Mouse (Mus musculus): ENCODE data around the gene Mrpl43. TPM values are rescaled to one million over a fixed set of nuclear protein-coding genes. Genes with fewer than 3 reads are reported as not detected.

Gene Mrpl43
- polyA plus RNA-seq, 1 experiment from 2014 or later, result 71.9 TPM

DNA sequence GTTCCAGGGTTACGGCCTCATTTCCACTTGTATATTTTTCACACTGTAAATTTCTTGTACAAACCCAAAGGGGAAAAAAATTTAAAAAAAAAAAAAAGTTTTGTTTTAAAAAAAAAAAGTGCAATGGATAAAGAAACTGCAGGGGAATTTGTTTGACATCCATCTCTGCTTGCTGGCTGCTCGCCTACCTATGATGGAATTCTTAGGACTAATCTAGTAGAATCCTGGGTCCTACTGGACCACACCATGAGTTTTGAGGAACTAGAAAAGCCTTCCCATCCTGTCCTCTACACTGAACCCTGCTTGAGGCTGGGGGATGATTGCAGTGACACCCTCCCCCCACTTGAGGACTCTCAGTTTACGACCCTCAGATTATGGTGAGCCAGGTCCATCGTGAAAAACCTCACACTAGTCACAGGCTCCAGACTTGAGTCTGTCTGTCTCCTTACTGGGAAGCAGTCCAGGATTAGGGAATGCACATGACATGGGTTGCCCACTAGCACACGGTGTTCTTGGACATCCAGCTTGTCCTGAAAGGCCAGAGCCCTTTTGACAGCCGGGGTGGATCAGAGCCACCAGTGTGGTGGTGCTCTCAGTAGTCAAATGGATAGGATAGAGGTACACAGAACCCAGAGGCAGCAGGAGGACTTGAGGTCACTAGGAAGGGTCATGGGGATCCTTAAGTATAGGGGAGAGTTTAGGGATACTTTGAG is 20.9 kb upstream of the Mrpl43 start:
- Histone ChIP-seq H3K9me3 (replicated peaks) (no peaks in the 10 kb centered on the region), H3K4me3 (replicated peaks) (no peak overlapping the region), H3K27me3 (no peaks in the 10 kb centered on the region), H3K4me1 (peaks cover 56% of the 10 kb centered on the region), H3K4me2 (no peak overlapping the region), H3K9ac (no peak overlapping the region), H3K27ac (no peak overlapping the region), H3K36me3 (peaks cover 69% of the 10 kb centered on the region)
- 69% methylated on average over 6 of the region's 6 CpGs for WGBS
- ATAC-seq (replicated peaks; ENCODE audit: low FRiP score), result no peak

DNA sequence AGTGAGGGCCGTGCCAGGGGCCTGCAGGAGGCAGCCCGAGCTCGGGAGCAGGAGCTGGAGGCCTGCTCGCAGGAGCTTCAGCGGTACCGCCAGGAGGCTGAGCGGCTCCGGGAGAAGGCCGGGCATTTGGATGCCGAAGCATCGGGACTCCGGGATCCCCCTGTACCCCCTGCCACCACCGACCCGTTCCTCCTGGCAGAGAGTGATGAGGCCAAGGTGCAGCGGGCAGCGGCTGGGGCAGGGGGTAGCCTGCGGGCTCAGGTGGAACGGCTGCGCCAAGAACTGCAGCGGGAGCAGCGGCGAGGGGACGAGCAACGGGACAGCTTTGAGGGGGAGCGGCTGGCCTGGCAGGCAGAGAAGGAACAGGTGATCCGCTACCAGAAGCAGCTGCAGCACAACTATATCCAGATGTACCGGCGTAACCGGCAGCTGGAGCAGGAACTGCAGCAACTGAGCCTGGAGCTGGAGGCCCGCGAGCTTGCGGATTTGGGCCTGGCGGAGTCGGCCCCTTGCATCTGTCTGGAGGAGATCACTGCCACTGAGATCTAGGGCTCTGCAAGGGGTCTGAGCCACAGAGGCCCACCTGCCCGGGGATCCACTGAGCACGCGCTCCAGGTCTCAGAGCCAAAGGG is 19.8 kb upstream of the Mrpl43 start:
- no peak overlapping the region for H3K9ac ChIP-seq
- 91% methylated on average over 37 of the region's 37 CpGs for WGBS
- H3K4me1 ChIP-seq, result peaks cover 55% of the 10 kb centered on the region
- no peak for ATAC-seq (replicated peaks; ENCODE audit: low FRiP score)
- H3K9me3 ChIP-seq (replicated peaks), result no peaks in the 10 kb centered on the region
- no peaks in the 10 kb centered on the region for H3K27me3 ChIP-seq
- no peak overlapping the region for H3K27ac ChIP-seq
- H3K4me2 ChIP-seq, result no peak overlapping the region
- H3K36me3 ChIP-seq, result peaks cover 80% of the 10 kb centered on the region
- H3K4me3 ChIP-seq (replicated peaks), result no peak overlapping the region

DNA sequence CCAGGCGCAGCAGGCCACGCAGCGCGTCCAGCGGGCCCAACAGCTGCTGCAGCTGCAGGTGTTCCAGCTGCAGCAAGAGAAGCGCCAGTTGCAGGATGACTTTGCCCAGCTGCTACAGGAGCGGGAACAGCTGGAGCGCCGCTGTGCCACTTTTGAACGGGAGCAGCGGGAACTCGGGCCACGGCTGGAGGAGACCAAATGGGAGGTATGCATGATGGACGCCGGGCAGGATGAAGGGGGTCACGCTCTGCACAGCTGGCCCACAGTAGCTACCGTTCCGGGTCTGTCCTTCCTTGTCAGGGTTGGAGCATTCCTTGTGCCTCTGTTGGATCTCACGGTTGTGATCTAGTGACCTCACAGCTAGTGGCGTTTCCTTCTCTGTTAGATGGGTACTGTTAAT is 18.5 kb upstream of the Mrpl43 start:
- Histone ChIP-seq H3K27ac (no peak overlapping the region), H3K9ac (no peak overlapping the region), H3K36me3 (peaks cover 84% of the 10 kb centered on the region), H3K4me3 (replicated peaks) (no peak overlapping the region), H3K9me3 (replicated peaks) (no peaks in the 10 kb centered on the region), H3K4me2 (no peak overlapping the region), H3K27me3 (no peaks in the 10 kb centered on the region), H3K4me1 (peaks cover 57% of the 10 kb centered on the region)
- no peak for ATAC-seq (replicated peaks; ENCODE audit: low FRiP score)
- WGBS, result 75% methylated on average over 20 of the region's 20 CpGs

DNA sequence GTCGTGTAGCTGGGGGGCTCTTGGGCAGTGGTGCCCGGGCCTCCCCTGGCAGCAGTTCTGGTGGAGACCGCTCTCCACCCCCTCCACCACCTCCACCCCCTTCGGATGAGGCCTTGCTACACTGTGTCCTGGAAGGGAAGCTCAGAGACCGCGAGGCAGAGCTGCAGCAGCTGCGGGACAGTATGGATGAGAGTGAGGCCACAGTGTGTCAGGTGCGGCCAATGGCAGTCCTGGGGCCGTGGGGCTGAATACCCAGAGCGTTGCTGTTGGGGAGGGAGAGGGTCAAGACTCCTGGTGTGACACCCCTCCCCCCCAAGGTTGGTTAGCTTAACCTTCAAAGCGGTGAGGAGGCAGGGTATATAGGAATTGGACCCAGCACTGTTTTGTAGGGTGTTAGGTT is 17.8 kb upstream of the Mrpl43 start:
- H3K4me1 ChIP-seq, result peaks cover 61% of the 10 kb centered on the region
- H3K27ac ChIP-seq, result no peak overlapping the region
- peak; percentile 29; the same call in 1 of the 2 replicates for ATAC-seq (replicated peaks; ENCODE audit: low FRiP score)
- peaks cover 80% of the 10 kb centered on the region for H3K36me3 ChIP-seq
- no peaks in the 10 kb centered on the region for H3K27me3 ChIP-seq
- no peaks in the 10 kb centered on the region for H3K9me3 ChIP-seq (replicated peaks)
- no peak overlapping the region for H3K9ac ChIP-seq
- 72% methylated on average over 11 of the region's 11 CpGs for WGBS
- no peak overlapping the region for H3K4me3 ChIP-seq (replicated peaks)
- H3K4me2 ChIP-seq, result no peak overlapping the region

- H3K4me2 ChIP-seq, result peak overlapping the region; percentile 95; the same call in 1 of the 2 replicates
- no peak overlapping the region for H3K27ac ChIP-seq
- peaks cover 54% of the 10 kb centered on the region for H3K36me3 ChIP-seq
- 89% methylated on average over 15 of the region's 15 CpGs for WGBS
- H3K27me3 ChIP-seq, result no peaks in the 10 kb centered on the region
- H3K9me3 ChIP-seq (replicated peaks), result no peaks in the 10 kb centered on the region
- no peak for ATAC-seq (replicated peaks; ENCODE audit: low FRiP score)
- no peak overlapping the region for H3K9ac ChIP-seq
- no peak overlapping the region for H3K4me3 ChIP-seq (replicated peaks)
- peaks cover 61% of the 10 kb centered on the region for H3K4me1 ChIP-seq
Observed at GRCm38 (mm10) chr19:45021362-45021761, 15.1 kb upstream of the Mrpl43 start.

DNA sequence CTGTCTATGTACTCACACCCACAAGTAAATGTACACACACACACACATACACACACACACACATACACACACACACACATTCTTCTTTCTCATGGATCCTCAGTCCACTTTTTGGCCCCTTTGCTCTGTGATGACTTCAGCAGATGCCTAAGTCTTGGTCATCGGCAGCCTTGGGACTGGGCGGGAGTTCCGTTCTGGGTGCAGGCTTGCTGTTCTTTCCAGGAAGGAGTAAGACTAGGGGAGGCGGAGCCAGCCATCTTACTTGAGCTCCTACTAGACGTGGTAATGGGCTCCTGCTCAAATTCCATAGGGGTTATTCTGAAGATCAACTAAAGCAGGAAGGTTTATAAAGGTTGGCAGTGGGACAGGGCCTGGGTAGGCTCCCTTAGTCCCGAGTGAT is 14.1 kb upstream of the Mrpl43 start:
- no peak for ATAC-seq (replicated peaks; ENCODE audit: low FRiP score)
- Histone ChIP-seq H3K36me3 (peaks cover 43% of the 10 kb centered on the region), H3K27ac (no peak overlapping the region), H3K4me1 (peaks cover 71% of the 10 kb centered on the region), H3K27me3 (no peaks in the 10 kb centered on the region), H3K4me2 (peak overlapping the region; percentile 95), H3K4me3 (replicated peaks) (peak overlapping the region; percentile 8; the same call in 1 of the 2 replicates), H3K9ac (no peak overlapping the region), H3K9me3 (replicated peaks) (no peaks in the 10 kb centered on the region)
- WGBS, result 50% methylated on average over 6 of the region's 6 CpGs

DNA sequence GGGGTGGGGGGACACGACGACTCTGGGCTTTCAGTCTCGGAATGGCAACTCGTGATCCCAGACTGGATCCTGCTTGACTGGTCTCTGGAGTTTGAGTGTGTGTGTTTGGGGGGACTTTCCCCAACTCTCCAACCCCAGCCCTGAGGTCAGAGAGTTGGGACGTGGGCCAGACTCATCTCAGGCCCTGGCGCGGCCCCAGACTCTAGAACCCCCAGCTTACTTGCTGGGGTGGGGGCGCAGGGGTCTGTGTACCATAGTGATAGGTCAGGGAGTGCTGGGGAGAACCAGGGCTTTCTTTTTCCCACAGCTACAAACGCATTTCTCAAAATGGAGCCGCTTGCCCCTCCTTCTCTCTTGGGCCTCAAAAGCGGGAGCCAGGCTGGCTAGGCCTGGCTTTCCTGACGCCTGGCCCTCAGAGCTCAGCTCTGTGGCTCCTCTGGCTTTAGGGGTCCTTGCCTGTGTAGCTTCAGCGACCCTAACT is 12.1 kb upstream of the Mrpl43 start:
- H3K4me3 ChIP-seq (replicated peaks), result peak overlapping the region; percentile 69
- H3K9me3 ChIP-seq (replicated peaks), result no peaks in the 10 kb centered on the region
- WGBS, result under 1% methylated on average over 13 of the region's 13 CpGs
- peaks cover 26% of the 10 kb centered on the region for H3K36me3 ChIP-seq
- H3K9ac ChIP-seq, result peak overlapping the region; percentile 83
- H3K4me1 ChIP-seq, result peaks cover 78% of the 10 kb centered on the region
- H3K4me2 ChIP-seq, result peak overlapping the region; percentile 95
- H3K27ac ChIP-seq, result peak overlapping the region; percentile 100
- H3K27me3 ChIP-seq, result no peaks in the 10 kb centered on the region
- no peak for ATAC-seq (replicated peaks; ENCODE audit: low FRiP score)

DNA sequence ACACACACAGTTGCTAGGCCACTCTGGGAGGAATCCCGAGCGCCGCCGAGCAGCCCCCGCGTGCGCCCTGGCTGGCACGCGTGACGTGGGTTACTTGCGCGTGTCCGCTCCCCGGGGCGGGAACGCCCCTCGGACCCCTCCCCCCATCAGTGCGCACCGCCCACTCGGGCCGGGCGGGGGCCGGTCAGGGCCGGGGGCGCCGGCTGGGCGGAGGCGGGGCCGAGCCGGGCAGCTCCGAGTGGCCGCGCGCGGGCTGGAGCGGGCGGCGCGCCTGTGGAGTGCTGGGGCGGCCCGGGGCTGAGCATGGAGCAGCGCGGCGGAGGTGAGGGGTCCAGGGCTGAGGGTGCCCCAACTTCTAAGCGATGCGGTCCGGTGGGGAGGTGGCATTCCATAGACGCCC is 11.7 kb upstream of the Mrpl43 start:
- Histone ChIP-seq H3K4me1 (peaks cover 81% of the 10 kb centered on the region), H3K36me3 (peaks cover 23% of the 10 kb centered on the region), H3K9ac (peak overlapping the region; percentile 83), H3K27me3 (no peaks in the 10 kb centered on the region), H3K27ac (peak overlapping the region; percentile 100), H3K4me2 (peak overlapping the region; percentile 95), H3K9me3 (replicated peaks) (no peaks in the 10 kb centered on the region), H3K4me3 (replicated peaks) (peak overlapping the region; percentile 69)
- WGBS, result under 1% methylated on average over 45 of the region's 48 CpGs
- peak; percentile 72 for ATAC-seq (replicated peaks; ENCODE audit: low FRiP score)

DNA sequence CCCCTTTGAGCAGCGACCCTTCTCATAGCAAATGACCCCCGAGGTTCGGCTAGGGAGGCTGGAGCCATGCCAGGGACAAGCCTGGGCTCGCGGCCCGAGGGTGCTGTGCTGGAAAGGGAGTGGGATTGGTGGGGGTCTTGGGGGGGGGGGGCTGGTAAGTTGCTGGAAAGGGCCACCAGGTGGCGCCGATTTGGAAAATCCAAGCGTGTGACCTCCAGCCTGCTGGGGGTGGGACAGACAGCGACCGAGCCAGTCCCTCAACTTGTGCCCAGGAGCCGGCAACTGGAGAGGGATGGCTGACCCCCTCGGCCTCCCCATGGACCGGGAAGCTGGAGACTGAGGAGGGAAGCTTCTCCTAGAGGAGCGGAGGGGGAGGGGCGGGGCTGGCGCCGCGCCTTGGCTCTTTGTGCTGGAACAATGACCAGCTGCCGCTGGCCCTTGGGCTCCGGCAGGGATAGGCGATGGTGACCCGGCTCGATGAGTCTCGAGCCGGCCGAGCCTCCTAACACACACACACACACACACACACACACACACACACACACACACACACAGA is 11.1 kb upstream of the Mrpl43 start:
- peak overlapping the region; percentile 100 for H3K27ac ChIP-seq
- H3K4me2 ChIP-seq, result peak overlapping the region; percentile 95
- peak; percentile 68 for ATAC-seq (replicated peaks; ENCODE audit: low FRiP score)
- peak overlapping the region; percentile 83 for H3K9ac ChIP-seq
- peak overlapping the region; percentile 69 for H3K4me3 ChIP-seq (replicated peaks)
- no peaks in the 10 kb centered on the region for H3K27me3 ChIP-seq
- 0% methylated on average over 21 of the region's 27 CpGs for WGBS
- H3K36me3 ChIP-seq, result peaks cover 19% of the 10 kb centered on the region
- peaks cover 81% of the 10 kb centered on the region for H3K4me1 ChIP-seq
- H3K9me3 ChIP-seq (replicated peaks), result no peaks in the 10 kb centered on the region

DNA sequence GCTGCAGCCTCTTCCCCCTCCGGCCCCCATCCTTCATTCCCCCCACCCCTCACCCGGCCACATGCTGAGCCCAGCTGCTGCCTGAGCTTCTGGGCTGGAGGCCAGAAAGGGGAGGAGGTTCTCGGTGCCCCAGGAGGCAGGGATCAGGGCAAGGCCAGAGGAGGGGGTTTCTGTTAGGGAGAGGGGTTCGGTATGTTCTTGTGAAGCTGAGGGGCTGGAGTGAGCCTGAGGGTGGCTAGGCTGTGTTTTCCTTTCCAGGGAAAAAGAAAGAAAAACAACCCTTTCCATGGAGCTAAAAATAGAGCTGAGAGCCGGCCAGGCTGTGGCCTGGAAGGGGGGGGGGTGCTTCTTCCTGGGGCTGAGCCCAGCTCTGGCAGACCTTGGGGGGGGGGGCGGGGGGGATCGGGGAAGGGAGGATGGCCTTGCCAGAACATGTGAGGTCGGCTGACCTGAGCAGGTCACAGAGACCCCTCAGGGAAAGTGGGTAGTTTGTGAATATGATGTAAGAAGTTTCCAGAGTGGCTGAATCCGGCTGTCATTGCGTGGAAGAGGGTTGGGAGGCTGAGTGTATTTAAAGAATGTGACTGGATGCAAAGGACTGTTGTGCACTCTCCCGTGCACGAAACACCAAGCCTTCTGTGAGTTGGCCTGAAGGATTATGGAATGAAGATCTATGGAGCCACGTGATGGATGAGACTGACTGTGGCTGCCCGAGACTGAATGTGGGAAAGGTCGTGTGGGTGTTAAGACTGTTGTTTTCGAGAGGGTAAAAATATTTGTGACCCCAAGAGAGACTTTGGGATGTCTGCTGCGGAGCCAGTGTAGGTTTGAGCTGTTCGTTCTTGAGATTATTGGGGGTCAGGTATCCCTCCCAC is 10.3 kb upstream of the Mrpl43 start:
- Histone ChIP-seq H3K4me3 (replicated peaks) (peak overlapping the region; percentile 69), H3K4me2 (peak overlapping the region; percentile 95), H3K9me3 (replicated peaks) (no peaks in the 10 kb centered on the region), H3K27me3 (no peaks in the 10 kb centered on the region), H3K9ac (peak overlapping the region; percentile 83), H3K36me3 (peaks cover 19% of the 10 kb centered on the region), H3K4me1 (peaks cover 76% of the 10 kb centered on the region), H3K27ac (peak overlapping the region; percentile 100)
- peak; percentile 33 for ATAC-seq (replicated peaks; ENCODE audit: low FRiP score)
- WGBS, result under 1% methylated on average over 17 of the region's 18 CpGs

- WGBS, result under 1% methylated on average over 34 of the region's 34 CpGs
- H3K9me3 ChIP-seq (replicated peaks), result no peaks in the 10 kb centered on the region
- ATAC-seq (replicated peaks; ENCODE audit: low FRiP score), result peak; percentile 12; the same call in 1 of the 2 replicates
- peaks cover 19% of the 10 kb centered on the region for H3K36me3 ChIP-seq
- H3K27me3 ChIP-seq, result no peaks in the 10 kb centered on the region
- peak overlapping the region; percentile 69 for H3K4me3 ChIP-seq (replicated peaks)
- H3K4me1 ChIP-seq, result peaks cover 67% of the 10 kb centered on the region
- peak overlapping the region; percentile 100 for H3K27ac ChIP-seq
- H3K4me2 ChIP-seq, result peak overlapping the region; percentile 95
- H3K9ac ChIP-seq, result peak overlapping the region; percentile 83
Observed at GRCm38 (mm10) chr19:45015518-45016281, 9.5 kb upstream of the Mrpl43 start.

Data from kidney, embryonic 15.5 days (tissue).